Mouse (Mus musculus): ENCODE results near the gene Olfr364-ps1. TPM values are rescaled to one million over a fixed set of nuclear protein-coding genes. Genes with fewer than 3 reads are reported as not detected.

Olfr364-ps1 gene
- not detected in 2 replicates for polyA plus RNA-seq (2012; rRNA removed)

DNA sequence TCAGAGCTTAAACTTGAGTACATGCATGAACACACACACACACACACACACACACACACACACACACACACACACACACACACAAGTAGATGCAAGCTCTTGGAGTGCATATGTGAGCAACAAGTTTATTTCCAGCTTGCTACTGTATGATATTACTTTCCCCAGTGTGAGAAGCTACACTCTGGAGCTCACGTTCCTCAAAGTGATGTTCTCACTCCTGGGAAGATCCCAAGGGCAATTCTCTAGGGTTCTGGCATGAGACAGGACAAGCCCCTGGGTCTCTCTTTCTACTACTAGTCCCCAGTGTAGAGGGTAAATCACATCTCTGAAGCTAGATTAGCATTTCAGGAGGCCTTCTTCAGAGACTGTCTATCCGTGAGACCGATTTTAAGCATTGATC is at the start of gene Olfr364-ps1:
Gene Olfr364-ps1 (plus strand): TSS at position 301 of the 400 bp plus-strand sequence.
- DNase-seq (ENCODE audit: low read depth in 1 of 2, low spot score in 2 of 2): no peak
- no peaks in the 10 kb centered on the region for H3K36me3 ChIP-seq (ENCODE audit: control insufficient read depth, insufficient read depth, low read length)
- no peak within 1 kb of the TSS for H3K27ac ChIP-seq (ENCODE audit: insufficient read depth, low read length)
- no peaks in the 10 kb centered on the region for H3K27me3 ChIP-seq (ENCODE audit: control insufficient read depth, insufficient read depth, low read length)
- no peaks in the 10 kb centered on the region for H3K4me1 ChIP-seq (ENCODE audit: control insufficient read depth, insufficient read depth, insufficient read length)
- 87% methylated on average over 3 of the region's 3 CpGs for WGBS
- TF ChIP-seq CTCF (IDR thresholded peaks at IDR 0.05; ENCODE audit: extremely low read depth, insufficient read depth, insufficient read length, insufficient replicate concordance): no peak
- no peak for TF ChIP-seq POLR2A (IDR thresholded peaks at IDR 0.05; ENCODE audit: low read depth, low read length)
- no peak within 1 kb of the TSS for H3K4me3 ChIP-seq (ENCODE audit: extremely low read depth, insufficient read depth, insufficient read length)

DNA sequence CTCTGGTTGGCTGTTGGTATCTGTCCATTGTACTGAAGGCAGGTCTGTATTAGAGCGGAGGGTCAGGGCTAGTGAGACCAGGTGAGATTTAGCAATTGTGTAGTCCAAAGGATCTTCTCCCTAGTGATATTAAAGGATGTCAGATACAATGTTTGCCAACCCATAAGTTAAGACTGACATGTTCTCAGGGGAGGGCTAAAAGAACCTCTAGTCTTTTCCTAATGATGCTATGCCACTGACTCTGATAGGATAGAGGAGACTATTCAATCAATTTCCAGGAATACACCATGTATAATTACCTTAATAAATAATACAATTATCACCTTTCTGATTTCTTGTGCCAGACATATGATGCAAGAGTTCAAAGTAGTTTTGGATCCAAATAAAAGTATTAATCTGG is 21.3 kb upstream of the Olfr364-ps1 start, which contains the start of gene Olfr362:
Gene Olfr362 (minus strand): TSS at position 101 of the 400 bp plus-strand sequence.
- Histone ChIP-seq H3K27me3 (ENCODE audit: control insufficient read depth, insufficient read depth, low read length) (no peaks in the 10 kb centered on the region), H3K4me3 (ENCODE audit: extremely low read depth, insufficient read depth, insufficient read length) (no peak within 1 kb of the TSS), H3K4me1 (ENCODE audit: control insufficient read depth, insufficient read depth, insufficient read length) (no peaks in the 10 kb centered on the region), H3K27ac (ENCODE audit: insufficient read depth, low read length) (no peak within 1 kb of the TSS), H3K36me3 (ENCODE audit: control insufficient read depth, insufficient read depth, low read length) (no peaks in the 10 kb centered on the region)
- no peak for DNase-seq (ENCODE audit: low read depth in 1 of 2, low spot score in 2 of 2)
- 91% methylated on average over 1 of the region's 1 CpGs for WGBS
- TF ChIP-seq POLR2A (IDR thresholded peaks at IDR 0.05; ENCODE audit: low read depth, low read length) (no peak), CTCF (IDR thresholded peaks at IDR 0.05; ENCODE audit: extremely low read depth, insufficient read depth, insufficient read length, insufficient replicate concordance) (no peak)

DNA sequence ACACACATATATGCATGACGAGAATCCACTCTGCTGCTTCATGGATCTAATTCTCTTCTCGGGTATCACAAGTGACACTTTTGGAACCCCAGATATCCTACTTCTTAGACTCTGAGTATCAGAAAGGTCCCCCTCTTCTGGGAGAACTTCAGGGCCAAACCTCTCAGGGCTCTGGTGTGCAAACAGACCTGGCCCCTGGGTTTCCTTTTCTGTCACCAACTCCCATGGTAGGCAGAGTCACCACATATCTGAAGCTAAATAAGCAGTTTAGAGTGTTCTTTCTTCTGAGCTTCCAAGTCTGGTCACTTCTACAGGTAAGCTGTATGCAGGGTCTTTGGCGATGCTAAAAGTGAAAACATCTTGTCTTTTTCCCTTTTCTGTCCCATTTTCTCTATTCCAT is 48.8 kb downstream of the Olfr364-ps1 start, which contains the start of gene Olfr365:
Gene Olfr365 (plus strand): TSS at position 301 of the 400 bp plus-strand sequence.
- Histone ChIP-seq H3K4me3 (ENCODE audit: extremely low read depth, insufficient read depth, insufficient read length) (no peak within 1 kb of the TSS), H3K27me3 (ENCODE audit: control insufficient read depth, insufficient read depth, low read length) (no peaks in the 10 kb centered on the region), H3K36me3 (ENCODE audit: control insufficient read depth, insufficient read depth, low read length) (no peaks in the 10 kb centered on the region), H3K4me1 (ENCODE audit: control insufficient read depth, insufficient read depth, insufficient read length) (no peaks in the 10 kb centered on the region), H3K27ac (ENCODE audit: insufficient read depth, low read length) (no peak within 1 kb of the TSS)
- TF ChIP-seq POLR2A (IDR thresholded peaks at IDR 0.05; ENCODE audit: low read depth, low read length): no peak
- TF ChIP-seq CTCF (IDR thresholded peaks at IDR 0.05; ENCODE audit: extremely low read depth, insufficient read depth, insufficient read length, insufficient replicate concordance): no peak
- no peak for DNase-seq (ENCODE audit: low read depth in 1 of 2, low spot score in 2 of 2)
- 79% methylated on average over 3 of the region's 3 CpGs for WGBS

Other genes with a start within 250 kb of the Olfr364-ps1 start
- not detected in 2 replicates for gene Olfr353, start 246.4 kb upstream of the Olfr364-ps1 start, polyA plus RNA-seq (2012; rRNA removed)
- not detected in 2 replicates for gene Olfr354, start 233.6 kb upstream of the Olfr364-ps1 start, polyA plus RNA-seq (2012; rRNA removed)
- not detected in 2 replicates for gene Olfr355, start 210.4 kb upstream of the Olfr364-ps1 start, polyA plus RNA-seq (2012; rRNA removed)
- gene Olfr356, start 202.2 kb upstream of the Olfr364-ps1 start, polyA plus RNA-seq (2012; rRNA removed): not detected in 2 replicates
- gene Olfr357, start 145.5 kb upstream of the Olfr364-ps1 start, polyA plus RNA-seq (2012; rRNA removed): not detected in 2 replicates
- not detected in 2 replicates for gene Olfr358, start 130.0 kb upstream of the Olfr364-ps1 start, polyA plus RNA-seq (2012; rRNA removed)
- gene Olfr360, start 73.6 kb upstream of the Olfr364-ps1 start, polyA plus RNA-seq (2012; rRNA removed): not detected in 2 replicates
- gene Olfr361, start 50.0 kb upstream of the Olfr364-ps1 start, polyA plus RNA-seq (2012; rRNA removed): not detected in 2 replicates
- not detected in 2 replicates for gene Olfr362, start 21.4 kb upstream of the Olfr364-ps1 start, polyA plus RNA-seq (2012; rRNA removed)
- not detected in 2 replicates for gene Olfr365, start 48.9 kb downstream of the Olfr364-ps1 start, polyA plus RNA-seq (2012; rRNA removed)
- gene Olfr366, start 72.3 kb downstream of the Olfr364-ps1 start, polyA plus RNA-seq (2012; rRNA removed): not detected in 2 replicates
- gene Olfr368, start 187.2 kb downstream of the Olfr364-ps1 start, polyA plus RNA-seq (2012; rRNA removed): not detected in 2 replicates
- 4.5 and 4.6 TPM in 2 replicates for gene Pdcl, start 220.0 kb downstream of the Olfr364-ps1 start, polyA plus RNA-seq (2012; rRNA removed)